Mouse (Mus musculus): ENCODE data around the gene Ccl9. TPM values are rescaled to one million over a fixed set of nuclear protein-coding genes. Genes with fewer than 3 reads are reported as not detected.
A peak's percentile ranks its signal among the peaks of the same experiment; 100 is the strongest.

The Ccl9 gene
- polyA plus RNA-seq, 1 experiment: 3.5 TPM

DNA sequence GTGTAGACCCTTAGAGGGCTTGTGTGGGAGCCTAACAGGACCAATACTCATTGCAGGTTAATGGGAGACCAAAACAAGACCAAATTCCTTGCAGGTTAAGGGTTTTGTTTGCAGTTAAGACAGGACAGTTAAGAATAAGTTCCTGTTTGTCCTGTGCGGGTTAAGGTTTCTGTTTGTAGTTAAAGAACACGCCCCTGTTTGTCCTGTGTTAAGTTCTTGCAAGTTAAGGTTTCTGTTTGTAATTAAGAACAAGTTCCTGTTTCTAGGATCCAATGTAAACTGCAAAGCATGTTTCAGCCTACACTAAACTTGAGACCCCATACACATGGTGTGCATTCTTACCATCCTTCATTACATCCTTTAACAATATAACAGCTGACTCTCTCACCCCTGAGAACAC is 8.2 kb downstream of the Ccl9 start:
- H3K27ac ChIP-seq (ENCODE audit: insufficient read depth, low read length): peak overlapping the region; percentile 2; the same call in 1 of the 2 replicates
- H3K4me3 ChIP-seq (ENCODE audit: extremely low read depth, insufficient read depth, insufficient read length): no peak overlapping the region
- no peak for DNase-seq (ENCODE audit: low read depth in 1 of 2, low spot score in 2 of 2)

DNA sequence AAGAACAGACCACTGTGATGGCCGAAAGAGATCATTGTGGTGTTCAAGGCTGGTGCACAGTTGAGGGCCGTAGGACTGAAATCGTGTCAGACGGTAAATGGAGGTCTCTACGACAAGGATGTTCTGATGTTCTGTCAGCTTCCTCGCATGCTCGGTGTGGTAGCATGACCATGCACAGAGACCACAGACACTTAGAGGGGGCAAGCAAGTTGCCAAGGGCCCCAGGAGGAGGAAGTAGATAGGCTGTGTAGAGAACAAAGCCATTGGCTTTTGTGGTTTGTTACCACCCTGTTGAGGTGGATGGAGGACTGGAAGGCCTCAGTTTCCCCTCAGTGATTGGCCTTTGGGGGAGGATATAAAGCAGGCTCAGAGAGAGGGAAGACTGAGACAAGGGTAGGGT is 9.2 kb downstream of the Ccl9 start:
- TF ChIP-seq CTCF (IDR thresholded peaks at IDR 0.05; ENCODE audit: extremely low read depth, insufficient read depth, insufficient read length, insufficient replicate concordance): no peak
- no peak for TF ChIP-seq POLR2A (IDR thresholded peaks at IDR 0.05; ENCODE audit: low read depth, low read length)
- Histone ChIP-seq H3K36me3 (ENCODE audit: control insufficient read depth, insufficient read depth, low read length) (no peaks in the 10 kb centered on the region), H3K4me3 (ENCODE audit: extremely low read depth, insufficient read depth, insufficient read length) (no peak overlapping the region), H3K4me1 (ENCODE audit: control insufficient read depth, insufficient read depth, insufficient read length) (peaks cover 12% of the 10 kb centered on the region; the same call in 1 of the 2 replicates), H3K27ac (ENCODE audit: insufficient read depth, low read length) (no peak overlapping the region), H3K27me3 (ENCODE audit: control insufficient read depth, insufficient read depth, low read length) (no peaks in the 10 kb centered on the region)
- DNase-seq (ENCODE audit: low read depth in 1 of 2, low spot score in 2 of 2): no peak
- WGBS: 44% methylated on average over 7 of the region's 7 CpGs

More for the DNA sequence above, 8.2 kb downstream of the Ccl9 start:
- Histone ChIP-seq H3K36me3 (ENCODE audit: control insufficient read depth, insufficient read depth, low read length) (no peaks in the 10 kb centered on the region), H3K27me3 (ENCODE audit: control insufficient read depth, insufficient read depth, low read length) (no peaks in the 10 kb centered on the region), H3K4me1 (ENCODE audit: control insufficient read depth, insufficient read depth, insufficient read length) (peaks cover 12% of the 10 kb centered on the region; the same call in 1 of the 2 replicates)
- WGBS: 56% methylated on average over 2 of the region's 2 CpGs
- TF ChIP-seq CTCF (IDR thresholded peaks at IDR 0.05; ENCODE audit: extremely low read depth, insufficient read depth, insufficient read length, insufficient replicate concordance) (no peak), POLR2A (IDR thresholded peaks at IDR 0.05; ENCODE audit: low read depth, low read length) (no peak)

DNA sequence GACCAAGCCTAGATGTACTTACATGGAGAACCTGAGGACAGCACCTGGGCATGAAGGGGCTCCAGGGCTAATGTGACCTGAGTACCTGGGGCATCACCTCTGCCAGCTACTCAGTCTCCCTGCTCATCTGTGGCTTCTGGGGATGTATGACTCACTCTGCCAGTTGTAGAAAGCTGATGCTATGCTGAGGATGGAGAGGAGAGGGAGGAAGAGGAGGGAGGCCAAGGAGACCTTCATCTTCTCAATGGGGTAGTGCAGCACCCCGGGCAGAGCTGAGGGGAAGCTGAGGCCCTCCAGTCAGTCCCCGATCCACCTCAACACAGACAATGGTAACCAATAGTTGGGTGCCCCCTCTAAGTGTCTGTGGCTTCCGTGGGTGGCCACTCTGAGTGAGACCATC is 9.7 kb downstream of the Ccl9 start:
- no peak for TF ChIP-seq POLR2A (IDR thresholded peaks at IDR 0.05; ENCODE audit: low read depth, low read length)
- no peak for TF ChIP-seq CTCF (IDR thresholded peaks at IDR 0.05; ENCODE audit: extremely low read depth, insufficient read depth, insufficient read length, insufficient replicate concordance)
- DNase-seq (ENCODE audit: low read depth in 1 of 2, low spot score in 2 of 2): no peak
- WGBS: 50% methylated on average over 3 of the region's 3 CpGs
- H3K27ac ChIP-seq (ENCODE audit: insufficient read depth, low read length): no peak overlapping the region
- H3K36me3 ChIP-seq (ENCODE audit: control insufficient read depth, insufficient read depth, low read length): no peaks in the 10 kb centered on the region
- no peak overlapping the region for H3K4me3 ChIP-seq (ENCODE audit: extremely low read depth, insufficient read depth, insufficient read length)
- peaks cover 12% of the 10 kb centered on the region; the same call in 1 of the 2 replicates for H3K4me1 ChIP-seq (ENCODE audit: control insufficient read depth, insufficient read depth, insufficient read length)
- no peaks in the 10 kb centered on the region for H3K27me3 ChIP-seq (ENCODE audit: control insufficient read depth, insufficient read depth, low read length)

DNA sequence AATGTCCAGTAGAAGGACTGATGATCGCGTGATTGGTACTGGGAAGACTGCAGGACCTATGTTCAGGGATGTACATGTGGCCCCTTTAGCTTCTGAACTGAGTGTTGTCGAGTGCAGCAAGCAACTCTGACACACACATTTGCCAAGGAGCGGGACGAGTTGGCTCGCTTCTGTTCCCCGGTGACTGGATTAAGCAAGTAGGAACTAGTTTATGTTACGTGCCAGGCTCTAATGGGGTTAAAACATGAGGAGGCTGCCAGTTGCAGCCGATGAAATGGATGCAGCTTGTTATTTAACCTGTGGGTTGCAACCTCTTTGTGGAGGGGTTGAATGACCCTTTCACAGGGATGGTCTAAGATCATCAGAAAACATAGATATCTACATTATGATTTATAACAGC is 10.4 kb downstream of the Ccl9 start:
- no peak for TF ChIP-seq CTCF (IDR thresholded peaks at IDR 0.05; ENCODE audit: extremely low read depth, insufficient read depth, insufficient read length, insufficient replicate concordance)
- TF ChIP-seq POLR2A (IDR thresholded peaks at IDR 0.05; ENCODE audit: low read depth, low read length): no peak
- Histone ChIP-seq H3K36me3 (ENCODE audit: control insufficient read depth, insufficient read depth, low read length) (no peaks in the 10 kb centered on the region), H3K27me3 (ENCODE audit: control insufficient read depth, insufficient read depth, low read length) (no peaks in the 10 kb centered on the region), H3K27ac (ENCODE audit: insufficient read depth, low read length) (no peak overlapping the region), H3K4me1 (ENCODE audit: control insufficient read depth, insufficient read depth, insufficient read length) (peaks cover 12% of the 10 kb centered on the region; the same call in 1 of the 2 replicates), H3K4me3 (ENCODE audit: extremely low read depth, insufficient read depth, insufficient read length) (no peak overlapping the region)
- no peak for DNase-seq (ENCODE audit: low read depth in 1 of 2, low spot score in 2 of 2)
- WGBS: 87% methylated on average over 9 of the region's 9 CpGs

DNA sequence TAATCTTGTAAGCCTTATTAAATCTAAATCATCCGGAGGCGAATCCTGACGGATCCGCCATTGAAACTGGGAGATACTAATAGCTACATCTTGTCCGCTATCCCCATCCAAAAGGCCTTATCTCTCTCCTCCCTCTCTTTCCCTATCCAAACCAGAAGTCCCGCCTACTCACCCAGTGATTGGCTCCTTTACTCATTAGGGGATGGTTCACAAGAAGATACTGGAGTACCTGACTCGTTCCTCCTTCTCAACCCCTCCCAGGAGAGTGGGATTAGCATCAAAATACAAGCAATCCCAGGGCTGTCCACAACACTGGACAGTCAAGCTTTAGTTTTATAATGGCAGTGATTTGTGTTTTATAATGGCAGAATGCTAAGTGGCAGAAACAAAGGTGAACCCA is 11.1 kb downstream of the Ccl9 start:
- 79% methylated on average over 7 of the region's 7 CpGs for WGBS
- H3K4me3 ChIP-seq (ENCODE audit: extremely low read depth, insufficient read depth, insufficient read length): no peak overlapping the region
- no peaks in the 10 kb centered on the region for H3K27me3 ChIP-seq (ENCODE audit: control insufficient read depth, insufficient read depth, low read length)
- no peak for TF ChIP-seq POLR2A (IDR thresholded peaks at IDR 0.05; ENCODE audit: low read depth, low read length)
- no peak for TF ChIP-seq CTCF (IDR thresholded peaks at IDR 0.05; ENCODE audit: extremely low read depth, insufficient read depth, insufficient read length, insufficient replicate concordance)
- H3K36me3 ChIP-seq (ENCODE audit: control insufficient read depth, insufficient read depth, low read length): no peaks in the 10 kb centered on the region
- H3K27ac ChIP-seq (ENCODE audit: insufficient read depth, low read length): no peak overlapping the region
- peaks cover 11% of the 10 kb centered on the region; the same call in 1 of the 2 replicates for H3K4me1 ChIP-seq (ENCODE audit: control insufficient read depth, insufficient read depth, insufficient read length)
- DNase-seq (ENCODE audit: low read depth in 1 of 2, low spot score in 2 of 2): no peak

DNA sequence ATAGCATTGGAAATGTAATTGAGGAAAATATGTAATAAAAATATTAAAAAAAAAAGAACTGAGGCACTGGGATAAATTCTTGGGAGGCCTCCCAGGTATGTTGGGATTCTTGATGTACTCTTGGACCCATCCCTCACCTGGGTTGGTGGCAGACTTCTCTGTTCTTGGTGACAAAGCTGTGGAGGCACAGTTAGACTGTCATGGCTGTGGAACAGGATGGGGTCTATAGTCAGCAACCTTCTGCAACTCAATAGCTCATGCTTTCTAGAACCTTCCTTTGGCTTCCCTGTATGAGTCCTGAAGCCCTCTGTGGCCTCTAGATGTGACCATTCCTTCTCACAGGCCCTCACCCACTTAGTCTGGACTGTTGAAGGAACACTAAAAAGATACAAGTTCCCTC is 11.8 kb downstream of the Ccl9 start:
- no peak overlapping the region for H3K27ac ChIP-seq (ENCODE audit: insufficient read depth, low read length)
- peaks cover 12% of the 10 kb centered on the region; the same call in 1 of the 2 replicates for H3K4me1 ChIP-seq (ENCODE audit: control insufficient read depth, insufficient read depth, insufficient read length)
- no peak for TF ChIP-seq CTCF (IDR thresholded peaks at IDR 0.05; ENCODE audit: extremely low read depth, insufficient read depth, insufficient read length, insufficient replicate concordance)
- no peak for TF ChIP-seq POLR2A (IDR thresholded peaks at IDR 0.05; ENCODE audit: low read depth, low read length)
- H3K4me3 ChIP-seq (ENCODE audit: extremely low read depth, insufficient read depth, insufficient read length): no peak overlapping the region
- DNase-seq (ENCODE audit: low read depth in 1 of 2, low spot score in 2 of 2): no peak
- H3K27me3 ChIP-seq (ENCODE audit: control insufficient read depth, insufficient read depth, low read length): no peaks in the 10 kb centered on the region
- no peaks in the 10 kb centered on the region for H3K36me3 ChIP-seq (ENCODE audit: control insufficient read depth, insufficient read depth, low read length)

DNA sequence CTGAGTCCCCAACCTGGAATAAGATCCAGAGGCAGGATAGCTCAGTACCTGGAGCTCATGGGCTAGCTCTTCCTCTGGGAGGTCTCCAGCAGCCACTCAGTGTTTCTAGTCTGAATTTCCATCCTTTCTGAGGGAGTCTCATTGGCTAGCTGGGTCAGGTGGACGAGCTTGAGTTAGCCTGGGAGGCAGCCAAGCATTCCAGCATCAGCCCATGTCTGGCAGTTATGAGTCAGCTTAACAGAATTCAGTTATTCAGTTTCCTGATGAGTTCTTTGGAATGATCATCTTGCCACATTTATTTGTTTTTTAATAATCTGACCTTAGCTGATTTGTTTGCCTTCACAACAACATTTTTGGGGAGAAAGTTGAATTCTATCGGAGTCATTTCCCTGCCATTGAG is 14.7 kb downstream of the Ccl9 start:
- H3K27me3 ChIP-seq (ENCODE audit: control insufficient read depth, insufficient read depth, low read length): no peaks in the 10 kb centered on the region
- DNase-seq (ENCODE audit: low read depth in 1 of 2, low spot score in 2 of 2): no peak
- 70% methylated on average over 2 of the region's 2 CpGs for WGBS

More for the DNA sequence above, 14.7 kb downstream of the Ccl9 start:
- Histone ChIP-seq H3K36me3 (ENCODE audit: control insufficient read depth, insufficient read depth, low read length) (no peaks in the 10 kb centered on the region), H3K27ac (ENCODE audit: insufficient read depth, low read length) (no peak overlapping the region), H3K4me3 (ENCODE audit: extremely low read depth, insufficient read depth, insufficient read length) (no peak overlapping the region), H3K4me1 (ENCODE audit: control insufficient read depth, insufficient read depth, insufficient read length) (peaks cover 14% of the 10 kb centered on the region)
- TF ChIP-seq CTCF (IDR thresholded peaks at IDR 0.05; ENCODE audit: extremely low read depth, insufficient read depth, insufficient read length, insufficient replicate concordance): no peak
- no peak for TF ChIP-seq POLR2A (IDR thresholded peaks at IDR 0.05; ENCODE audit: low read depth, low read length)

Measured in spleen, adult 2 months (tissue).